Mouse (Mus musculus): ENCODE results near the gene Crocc.
A peak's percentile ranks its signal among the peaks of the same experiment; 100 is the strongest.

The Crocc gene

DNA sequence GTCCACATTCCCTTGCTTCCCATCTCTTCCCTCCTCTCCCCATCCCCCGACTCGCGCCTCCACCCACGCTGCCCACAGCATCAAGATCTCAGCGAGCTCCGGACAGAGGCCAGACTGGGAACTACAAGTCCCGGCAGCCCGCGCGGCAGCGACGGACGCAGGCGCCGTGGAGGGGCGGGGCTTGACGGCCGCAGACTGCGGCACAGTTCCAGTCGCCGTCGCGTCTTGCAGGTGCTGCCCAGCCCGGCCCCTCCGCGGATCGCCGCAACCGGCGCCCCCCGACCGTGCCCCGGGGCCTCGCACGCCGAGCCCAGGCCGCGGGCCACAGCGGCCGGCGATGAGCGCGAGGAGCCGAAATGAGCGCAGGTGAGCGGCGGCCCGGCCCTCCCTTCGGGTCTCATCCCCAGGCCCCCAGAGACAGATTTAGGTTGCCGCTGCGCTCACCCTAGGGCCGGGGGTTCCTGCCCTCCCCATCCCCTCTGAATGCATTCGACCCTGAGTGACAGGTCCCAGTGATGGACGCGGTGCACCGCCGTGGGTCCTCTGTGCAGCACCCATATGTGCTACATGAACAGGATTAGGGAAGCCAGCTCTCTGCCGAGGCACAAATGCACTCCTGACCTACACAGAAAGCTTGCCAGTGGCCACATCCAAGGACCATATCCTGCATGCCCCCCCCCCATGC is 73.5 kb downstream of the Crocc start, which contains the start of gene Atp13a2:
Gene Atp13a2 (plus strand): TSS at position 163 of the 685 bp plus-strand sequence.
- peak; percentile 91 for DNase-seq (ENCODE audit: low spot score)

DNA sequence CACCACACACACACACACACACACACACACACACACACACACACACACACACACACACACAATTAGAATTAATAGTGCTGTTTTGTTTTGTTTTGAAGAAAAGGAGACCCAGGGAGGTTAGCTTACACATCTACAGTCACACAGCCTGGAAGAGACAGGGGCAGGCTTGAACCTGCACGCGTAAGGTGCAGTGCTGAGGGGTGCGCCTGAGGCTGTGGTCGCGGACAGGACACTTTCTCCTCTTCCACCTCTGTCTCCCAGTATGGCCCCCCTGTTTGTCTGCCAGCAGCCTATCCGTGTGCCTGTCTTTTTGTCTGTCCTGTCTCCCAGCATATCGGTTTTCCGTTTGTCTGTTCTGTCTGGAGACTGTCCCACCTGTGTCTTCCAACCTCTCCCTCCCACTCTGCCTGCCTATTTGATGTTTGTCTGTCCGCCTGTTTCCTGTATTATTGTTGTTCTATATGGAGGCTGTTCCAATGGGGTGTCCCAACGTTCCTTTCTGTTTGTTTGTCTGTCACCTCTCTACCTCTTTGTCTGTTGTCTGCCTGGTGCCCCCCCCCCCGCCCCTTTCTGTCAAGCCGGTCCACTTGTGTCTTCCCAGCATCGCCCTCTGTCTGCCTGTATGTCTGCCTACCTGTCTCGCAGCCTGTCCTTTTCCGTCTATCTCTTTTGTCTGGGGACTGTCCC is 74.2 kb downstream of the Crocc start:
- DNase-seq (ENCODE audit: low spot score): no peak

DNA sequence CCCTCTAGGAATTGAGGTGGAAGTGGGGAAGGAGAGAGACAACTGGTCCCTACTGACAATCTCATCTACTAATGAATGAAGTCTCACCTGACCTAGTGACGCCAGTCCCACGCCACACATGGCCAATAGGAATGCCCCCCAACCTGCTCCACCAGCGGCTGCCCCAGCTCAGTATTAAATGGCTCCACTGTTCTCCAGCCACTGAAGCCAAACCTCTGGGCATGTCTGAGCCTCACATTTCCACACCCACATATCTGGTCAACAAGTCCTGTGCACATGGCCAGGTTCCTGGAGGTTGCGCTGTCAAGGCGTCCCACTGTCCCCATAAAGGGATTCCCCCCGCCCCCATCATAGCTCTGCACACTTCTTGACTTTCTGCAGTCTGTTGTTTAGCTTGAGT is 75.8 kb downstream of the Crocc start:
- no peak for DNase-seq (ENCODE audit: low spot score)

DNA sequence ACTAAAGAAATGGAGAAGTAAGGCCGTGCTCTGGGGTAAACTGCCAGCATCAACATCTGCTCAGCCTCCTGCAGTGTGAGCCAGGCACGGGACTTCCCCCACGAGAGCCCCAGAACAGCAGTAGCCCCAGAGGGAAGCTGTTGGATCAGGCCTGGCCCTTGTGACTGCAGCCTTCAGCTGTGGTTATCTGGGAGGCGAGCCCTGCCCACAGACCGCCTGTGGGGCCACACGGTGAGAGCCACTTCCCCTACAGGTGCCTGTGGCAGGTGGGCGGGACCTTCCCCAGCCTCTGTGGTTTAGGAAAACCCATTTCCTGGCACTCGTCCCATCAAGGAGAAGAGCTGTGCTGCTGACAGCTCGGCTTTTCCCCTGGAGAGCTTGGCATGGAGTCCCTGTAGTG is 76.9 kb downstream of the Crocc start:
- DNase-seq (ENCODE audit: low spot score): no peak

DNA sequence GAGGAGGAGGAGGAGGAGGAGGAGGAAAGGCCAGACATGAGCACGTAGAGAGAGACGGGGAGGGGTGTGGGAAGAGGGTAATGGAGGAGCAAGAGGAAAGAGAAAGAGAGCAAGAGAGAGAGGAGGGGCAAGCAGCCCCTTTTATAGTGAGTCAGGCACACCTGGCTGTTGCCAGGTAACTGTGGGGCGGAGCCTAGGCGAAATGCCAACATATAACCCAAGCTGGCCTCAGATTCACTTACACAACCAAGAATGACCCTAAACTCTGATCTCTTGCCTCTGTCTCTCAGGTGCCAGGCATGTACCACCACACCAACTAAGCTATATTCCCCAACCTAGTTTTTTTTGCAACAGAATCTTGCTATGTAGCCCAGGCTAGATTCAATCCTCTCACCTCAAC is 77.5 kb downstream of the Crocc start:
- no peak for DNase-seq (ENCODE audit: low spot score)

DNA sequence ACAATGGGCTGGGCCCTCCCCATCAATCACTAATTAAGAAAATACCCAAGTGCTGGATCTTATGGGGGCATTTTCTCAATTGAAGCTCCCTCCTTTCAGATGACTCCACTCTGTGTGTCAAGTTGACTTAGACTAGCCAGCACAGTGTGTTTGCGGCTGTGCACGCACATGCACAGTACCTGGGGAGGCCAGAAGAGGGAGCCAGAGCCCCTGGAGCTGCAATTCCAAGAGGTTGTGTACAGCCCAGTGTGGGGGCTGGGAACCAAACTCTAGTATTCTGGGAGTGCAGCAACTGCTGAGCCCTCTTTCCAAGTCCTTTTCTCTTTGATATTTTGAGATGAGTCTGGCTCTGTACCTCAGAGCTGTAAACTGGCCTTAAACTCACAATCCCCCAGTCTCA is 78.7 kb downstream of the Crocc start:
- no peak for DNase-seq (ENCODE audit: low spot score)

DNA sequence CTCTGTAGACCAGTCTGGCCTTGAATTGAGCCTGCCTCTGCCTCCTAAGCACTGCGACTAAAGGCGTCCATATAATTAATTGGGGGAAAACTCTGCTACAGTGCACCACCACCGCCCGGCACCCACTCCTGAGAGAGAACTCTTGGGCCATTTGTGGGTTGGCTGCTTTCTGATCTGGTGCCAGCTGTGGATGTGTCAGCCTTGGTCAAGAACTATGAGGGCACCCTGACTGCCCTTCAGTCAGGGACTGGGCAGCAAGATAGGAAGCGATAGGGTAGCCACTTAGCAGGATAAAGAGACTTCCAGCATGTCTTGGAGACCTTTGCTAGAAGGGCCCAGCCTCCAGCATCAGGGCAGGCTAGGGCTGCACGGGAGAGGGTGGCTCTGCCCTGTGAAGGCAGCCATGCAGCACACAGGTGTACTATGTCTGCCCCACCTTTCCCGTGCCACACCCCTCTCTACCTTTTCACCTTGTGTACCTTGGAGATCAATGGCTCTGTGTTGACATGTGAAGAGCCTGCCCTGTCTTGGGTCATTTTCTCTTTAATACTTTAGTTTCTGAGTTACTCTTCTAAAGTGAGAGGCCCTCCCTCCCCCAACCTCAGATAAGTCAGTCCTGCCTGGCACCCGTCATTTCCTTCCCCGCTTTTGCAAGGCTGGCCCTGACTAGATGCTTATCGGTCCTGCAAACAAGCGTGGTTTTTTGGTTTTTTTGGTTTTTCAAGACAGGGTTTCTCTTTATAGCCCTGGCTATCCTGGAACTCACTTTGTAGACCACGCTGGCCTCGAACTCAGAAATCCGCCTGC is 82.3 kb downstream of the Crocc start:
- no peak for DNase-seq (ENCODE audit: low spot score)

DNA sequence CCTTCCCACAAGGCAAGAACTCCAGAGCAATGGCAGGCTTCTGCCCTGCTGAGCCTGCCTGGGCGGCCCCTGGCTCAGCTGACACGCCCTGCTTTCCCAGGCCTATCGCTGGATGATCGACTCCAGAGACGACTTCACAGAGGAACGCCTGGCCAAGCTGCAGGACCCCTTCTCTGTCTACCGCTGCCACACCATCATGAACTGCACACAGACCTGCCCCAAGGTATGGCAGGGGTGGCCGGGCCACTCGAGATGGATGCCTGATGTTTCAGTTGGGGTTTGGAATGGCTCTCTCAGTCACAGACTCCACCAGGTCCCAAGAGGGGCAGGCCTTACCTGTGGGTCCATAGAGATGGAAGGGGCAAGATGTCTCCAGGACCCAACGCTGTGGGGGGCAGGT is 83.1 kb downstream of the Crocc start:
- no peak for DNase-seq (ENCODE audit: low spot score)

DNA sequence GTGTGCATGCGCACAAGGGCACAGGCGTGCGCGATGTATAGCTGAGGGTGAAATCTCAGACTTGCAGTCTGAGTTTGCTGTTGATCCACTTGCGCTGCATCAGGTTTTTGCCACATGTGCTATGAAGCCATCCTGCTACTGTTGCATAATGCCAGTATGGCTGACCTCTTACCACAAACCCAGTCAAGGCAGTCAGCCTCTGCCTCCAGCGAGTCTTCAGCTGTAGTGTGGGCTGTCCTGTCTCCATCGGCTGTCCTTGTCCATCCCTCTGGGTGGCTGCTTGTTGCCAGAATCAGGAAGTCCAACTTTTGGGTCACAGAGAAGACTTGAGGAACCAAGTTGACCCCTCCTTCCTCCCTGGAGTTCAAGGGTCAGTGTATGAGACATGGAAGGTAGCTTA is 85.0 kb downstream of the Crocc start:
- DNase-seq (ENCODE audit: low spot score): no peak

DNA sequence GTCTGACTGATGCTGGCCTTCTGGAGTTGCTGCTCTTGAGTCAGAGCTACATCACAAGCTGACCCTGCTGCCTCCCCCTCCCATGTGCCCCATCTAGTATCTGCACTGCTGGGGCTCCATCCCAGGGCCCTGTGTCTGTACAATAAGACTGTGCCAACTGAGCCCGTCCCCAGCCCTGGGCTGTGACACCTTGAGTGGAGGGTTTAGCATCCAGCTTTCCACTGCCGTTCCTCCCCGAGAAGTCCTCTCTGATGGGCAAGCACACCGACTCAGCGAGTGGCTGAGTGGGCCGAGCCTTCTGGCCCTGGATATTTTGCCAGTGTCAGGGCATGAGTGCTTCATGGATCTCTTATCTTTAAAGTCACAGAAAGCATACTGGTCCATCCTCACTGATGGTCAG is 85.9 kb downstream of the Crocc start:
- DNase-seq (ENCODE audit: low spot score): no peak

DNA sequence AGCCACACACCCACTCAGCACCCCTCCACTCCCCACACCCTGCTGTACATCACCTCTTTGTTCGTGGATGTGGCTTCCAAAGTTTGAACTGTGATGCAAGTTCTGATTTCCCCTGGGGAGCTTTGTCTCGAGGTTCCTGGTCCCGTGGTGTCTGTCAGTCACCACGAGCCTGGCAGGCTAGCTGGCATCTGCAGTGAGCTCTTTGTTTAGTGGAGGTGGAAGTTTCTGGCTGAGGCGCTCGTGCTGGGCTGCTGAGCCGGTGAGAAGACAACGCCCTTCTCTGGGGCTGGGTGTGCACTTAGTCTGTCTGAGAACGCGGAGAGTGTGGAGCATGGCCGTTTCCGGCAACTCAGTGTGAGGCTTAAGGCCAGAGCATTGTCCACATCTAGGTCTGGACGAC is 88.7 kb downstream of the Crocc start:
- no peak for DNase-seq (ENCODE audit: low spot score)

DNA sequence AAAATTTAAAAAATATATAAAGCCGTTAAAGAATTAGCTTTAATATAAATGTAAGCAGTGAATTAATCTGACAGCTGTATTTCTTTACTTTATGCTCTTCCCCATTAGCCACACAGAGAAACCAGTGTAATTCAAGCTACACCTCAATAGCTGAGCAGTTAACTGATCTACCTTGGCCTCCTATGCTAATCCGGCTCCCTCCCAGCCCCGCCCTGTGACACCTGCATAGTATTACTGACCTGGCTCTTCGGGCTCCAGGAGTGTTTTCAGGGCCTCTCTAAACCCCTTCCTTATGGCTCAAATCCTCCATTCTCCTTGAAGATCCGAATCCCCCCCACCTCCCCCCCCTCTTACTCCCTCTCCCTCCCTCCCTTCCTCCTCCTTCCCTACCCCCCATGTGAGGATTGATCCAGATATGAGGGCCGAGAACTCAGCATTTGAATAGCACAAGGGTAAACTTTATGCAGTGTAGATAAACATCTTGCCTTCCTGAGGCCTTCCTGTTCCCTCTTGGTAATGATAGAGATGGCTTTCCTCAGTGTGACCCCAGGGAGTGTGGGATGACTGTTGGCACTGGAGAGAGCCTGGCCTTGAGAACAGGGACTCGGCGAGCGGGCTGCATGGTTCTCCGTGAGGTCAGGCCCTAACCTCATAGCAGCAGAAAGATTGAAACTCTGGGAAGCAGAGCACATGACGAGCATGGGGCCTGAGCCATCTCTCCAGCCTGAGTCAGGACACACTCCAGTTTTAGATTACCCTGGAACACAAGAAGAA is 92.8 kb downstream of the Crocc start:
- no peak for DNase-seq (ENCODE audit: low spot score)

Data from embryo, embryonic 10 days (tissue).